Mouse (Mus musculus): ENCODE data around the gene Vmn1r184. TPM values are rescaled to one million over a fixed set of nuclear protein-coding genes. Genes with fewer than 3 reads are reported as not detected.
"Not testable (repeated sequence)": the region's sequence is repeated elsewhere in the genome, so short reads cannot be mapped to it uniquely, and the experiment has no call there.

Gene Vmn1r184
- total RNA-seq (2022) = not detected

- not testable (repeated sequence) for DNase-seq (ENCODE audit: low spot score in 2 of 2)
These were observed at the start of gene Vmn1r184 for GRCm38 (mm10) chr7:26260034-26260433. Gene Vmn1r184, plus strand, starts transcription at chr7:26260334.

- not testable (repeated sequence) for DNase-seq (ENCODE audit: low spot score in 2 of 2)
These were observed 43.5 kb downstream of the Vmn1r184 start for GRCm38 (mm10) chr7:26303429-26304166.

- DNase-seq (ENCODE audit: low spot score in 2 of 2) = not testable (repeated sequence)
These were observed 46.8 kb downstream of the Vmn1r184 start, which contains the start of gene Cyp2a4 for GRCm38 (mm10) chr7:26306926-26307325. Gene Cyp2a4, plus strand, starts transcription at chr7:26307169.

GRCm38 (mm10) chr7:26311786-26312185 lies 51.7 kb downstream of the Vmn1r184 start:
- DNase-seq (ENCODE audit: low spot score in 2 of 2) = not testable (repeated sequence)

- DNase-seq (ENCODE audit: low spot score in 2 of 2) = not testable (repeated sequence)
These were observed 55.1 kb downstream of the Vmn1r184 start for GRCm38 (mm10) chr7:26315194-26315593.

GRCm38 (mm10) chr7:26315809-26316208 lies 55.7 kb downstream of the Vmn1r184 start:
- not testable (repeated sequence) for DNase-seq (ENCODE audit: low spot score in 2 of 2)

Other genes with a start within 250 kb of the Vmn1r184 start
- not detected for gene Cyp2b13, start 198.8 kb upstream of the Vmn1r184 start, total RNA-seq (2022)
- not detected for gene Cyp2b9, start 86.9 kb upstream of the Vmn1r184 start, total RNA-seq (2022)
- gene Cyp2a4, start 46.8 kb downstream of the Vmn1r184 start, total RNA-seq (2022) = not detected
- gene Nlrp9c, start 143.4 kb downstream of the Vmn1r184 start, total RNA-seq (2022) = not detected
- not detected for gene Nlrp4a, start 174.8 kb downstream of the Vmn1r184 start, total RNA-seq (2022)

All from left cerebral cortex, adult 8-10 months (tissue).